Mouse (Mus musculus): ENCODE data around the gene Frem3.

Frem3 gene

DNA sequence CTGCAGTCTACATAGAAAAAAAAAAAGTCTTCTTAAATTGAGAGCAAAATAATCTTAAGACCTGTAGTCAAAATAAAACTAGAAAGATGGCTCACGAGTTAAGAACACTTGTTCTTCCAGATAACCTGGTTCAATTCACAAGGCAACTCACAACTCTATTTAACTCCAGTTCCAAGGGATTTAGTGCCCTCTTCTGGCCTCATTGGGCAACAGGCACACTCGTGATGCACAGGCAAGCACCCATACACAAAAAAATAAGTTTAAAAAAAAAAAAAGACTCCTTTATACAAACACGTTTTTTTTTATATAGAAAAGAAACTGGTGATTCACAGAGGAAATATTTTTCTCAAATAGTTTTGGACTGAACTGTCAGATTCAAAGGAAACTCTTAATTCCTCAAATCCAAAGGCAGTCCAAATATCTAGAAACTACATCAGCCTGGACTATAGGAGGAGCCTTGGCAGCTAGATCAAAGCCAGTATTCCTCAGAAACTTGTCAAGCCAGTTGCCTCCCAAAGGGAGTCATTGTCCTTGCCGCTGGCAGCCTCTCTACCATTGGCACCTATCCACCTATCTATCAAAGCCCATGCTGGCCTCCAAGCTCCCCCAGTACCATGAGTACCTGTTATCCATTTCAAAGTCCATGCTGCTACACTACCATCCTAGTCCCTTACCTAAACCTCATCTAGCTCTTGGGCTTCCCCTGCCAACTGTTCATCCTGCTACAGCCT lies 100.0 kb downstream of the Frem3 start:
- no peak for DNase-seq (ENCODE audit: low read depth, low spot score)

GRCm38 (mm10) chr8:80714461-80714860 lies 103.6 kb downstream of the Frem3 start:
- no peak for DNase-seq (ENCODE audit: low read depth, low spot score)

- no peak for DNase-seq (ENCODE audit: low read depth, low spot score)
Observed at GRCm38 (mm10) chr8:80732326-80732725, 121.4 kb downstream of the Frem3 start.

DNA sequence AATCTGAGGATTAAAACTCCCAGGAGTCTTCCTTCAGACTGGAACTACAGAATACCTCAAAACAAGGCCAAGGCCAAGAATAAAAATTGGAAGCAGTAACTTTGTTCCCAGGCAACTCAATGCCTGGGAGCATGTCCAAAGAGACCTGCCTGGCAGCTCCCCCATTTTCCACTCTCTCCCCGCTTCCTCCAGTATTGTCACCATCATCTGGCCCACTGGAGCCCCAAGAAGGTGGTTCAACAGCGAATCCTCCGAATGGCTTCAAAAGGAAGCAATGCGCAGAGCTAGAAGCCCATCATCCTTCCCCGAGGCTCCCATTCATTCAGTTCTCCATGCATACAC lies 127.1 kb downstream of the Frem3 start:
- no peak for DNase-seq (ENCODE audit: low read depth, low spot score)

DNA sequence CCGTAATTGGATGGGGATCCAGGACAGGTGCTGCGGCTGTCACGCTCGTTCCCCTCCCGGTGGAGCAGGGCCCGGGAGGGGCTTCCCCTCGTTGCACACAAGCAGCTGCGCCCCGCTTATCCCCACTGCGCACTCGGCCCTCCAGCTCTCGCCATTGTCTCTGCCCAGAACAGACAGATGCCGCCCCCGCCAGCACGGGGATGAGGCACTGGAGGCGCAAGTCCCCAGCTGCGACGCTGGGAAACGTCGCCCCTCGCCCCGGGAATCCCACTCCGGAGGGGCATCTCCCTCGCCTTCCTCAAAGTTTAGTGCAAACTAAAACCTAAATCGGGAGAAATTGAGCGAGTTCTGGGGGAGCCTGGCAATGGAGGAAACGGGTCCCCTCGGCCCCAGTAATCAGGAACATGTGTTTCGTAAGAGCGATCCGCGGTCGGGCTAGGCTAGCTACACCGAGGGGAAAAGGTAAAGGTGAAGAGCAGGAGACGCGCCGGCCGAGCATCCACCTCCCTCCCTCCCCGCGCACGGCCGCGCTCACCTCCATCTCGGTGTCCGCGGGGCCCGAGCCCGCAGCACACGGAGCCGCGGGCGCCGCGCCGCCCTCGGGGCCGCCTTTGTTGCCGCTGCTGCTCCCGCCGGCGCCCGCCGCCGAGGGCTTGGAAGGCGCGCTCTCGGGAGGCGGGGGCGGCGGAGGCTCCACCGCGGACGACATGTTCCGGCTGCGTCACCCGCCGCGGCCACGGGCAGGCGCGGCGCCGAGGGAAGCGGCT lies 127.7 kb downstream of the Frem3 start:
- DNase-seq (ENCODE audit: low read depth, low spot score), result peak; percentile 38

- DNase-seq (ENCODE audit: low read depth, low spot score), result peak; percentile 81
Observed at GRCm38 (mm10) chr8:80739155-80739924, 128.5 kb downstream of the Frem3 start, which contains the start of gene Smarca5. Smarca5 (minus strand) TSS chr8:80739497.

DNA sequence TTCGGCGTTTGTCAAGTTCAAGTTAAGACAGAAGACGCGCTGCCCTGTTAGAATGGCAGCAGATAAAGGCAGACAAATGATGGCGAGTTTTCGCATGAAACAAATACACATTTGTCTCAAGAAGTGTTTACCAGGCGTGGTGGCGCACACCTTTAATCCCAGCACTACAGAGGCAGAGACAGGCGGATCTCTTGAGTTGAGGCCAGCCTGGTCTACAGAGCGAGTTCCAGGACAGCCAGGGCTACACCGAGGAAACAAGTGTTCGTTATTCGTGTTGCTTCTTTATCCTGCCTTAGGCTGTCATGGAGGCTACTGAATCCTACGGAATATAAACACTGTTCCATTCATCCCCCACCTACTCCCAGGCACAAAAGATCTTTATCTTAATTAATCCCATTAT lies 129.1 kb downstream of the Frem3 start:
- no peak for DNase-seq (ENCODE audit: low read depth, low spot score)
